Mouse (Mus musculus) megakaryocyte-erythroid progenitor cell, adult 5-6 weeks (primary cell): ENCODE data around the gene Zfp459. TPM values are rescaled to one million over a fixed set of nuclear protein-coding genes. Genes with fewer than 3 reads are reported as not detected.

ENCODE experiments used
- total RNA-seq, 2 experiments: library from RNA; stranded (forward) in 1 of 2; stranded (reverse) in 1 of 2; fragments of 200-1000, 215-1000 nt in 1 of 2; fragments of >200 nt in 1 of 2; fragmentation: Nextera tagmentation in 1 of 2; gene quantifications; 2 replicates each; pipeline ENCODE4 v1.2.3; 2014 to 2017

Gene Zfp459
- total RNA-seq, 2 experiments from 2014 or later = 1.3 to 2.6 TPM

Other genes with a start within 250 kb of the Zfp459 start
- 0.25 and 2.0 TPM in 2 replicates for gene Rsl1, start 248.2 kb downstream of the Zfp459 start, total RNA-seq (2014; fragmentation: Nextera tagmentation)
- 1.8 and 5.6 TPM in 2 replicates for gene Rsl1, start 248.2 kb downstream of the Zfp459 start, total RNA-seq (2017)
- 2.4 and 2.6 TPM in 2 replicates for gene Zfp455, start 226.9 kb downstream of the Zfp459 start, total RNA-seq (2014; fragmentation: Nextera tagmentation)
- 0.38 and 2.4 TPM in 2 replicates for gene Zfp455, start 226.9 kb downstream of the Zfp459 start, total RNA-seq (2017)
- gene Zfp458, start 143.0 kb downstream of the Zfp459 start, total RNA-seq (2014; fragmentation: Nextera tagmentation) = 4.6 and 9.0 TPM in 2 replicates
- gene Zfp458, start 143.0 kb downstream of the Zfp459 start, total RNA-seq (2017) = 3.1 and 4.4 TPM in 2 replicates
- 2.5 and 4.3 TPM in 2 replicates for gene Zfp457, start 114.9 kb downstream of the Zfp459 start, total RNA-seq (2014; fragmentation: Nextera tagmentation)
- 1.0 TPM in 1 of 2 replicates, not detected in the other for gene Zfp457, start 114.9 kb downstream of the Zfp459 start, total RNA-seq (2017)
- gene Zfp595, start 88.8 kb downstream of the Zfp459 start, total RNA-seq (2014; fragmentation: Nextera tagmentation) = 5.2 and 11.6 TPM in 2 replicates
- gene Zfp595, start 88.8 kb downstream of the Zfp459 start, total RNA-seq (2017) = 4.9 and 8.2 TPM in 2 replicates
- gene Gm28044, start 60.9 kb downstream of the Zfp459 start, total RNA-seq (2014; fragmentation: Nextera tagmentation) = 6.6 and 13.8 TPM in 2 replicates
- gene Gm28044, start 60.9 kb downstream of the Zfp459 start, total RNA-seq (2017) = 3.5 TPM in 1 of 2 replicates, not detected in the other
- 6.1 and 7.5 TPM in 2 replicates for gene Zfp953, start 60.8 kb downstream of the Zfp459 start, total RNA-seq (2014; fragmentation: Nextera tagmentation)
- 6.3 and 10.5 TPM in 2 replicates for gene Zfp953, start 60.8 kb downstream of the Zfp459 start, total RNA-seq (2017)
- 0.66 TPM in 1 of 2 replicates, not detected in the other for gene Gm28041, start 45.7 kb downstream of the Zfp459 start, total RNA-seq (2014; fragmentation: Nextera tagmentation)
- gene Gm28041, start 45.7 kb downstream of the Zfp459 start, total RNA-seq (2017) = 2.3 TPM in 1 of 2 replicates, not detected in the other
- gene Zfp456, start 45.6 kb downstream of the Zfp459 start, total RNA-seq (2014; fragmentation: Nextera tagmentation) = 2.4 and 2.6 TPM in 2 replicates
- 1.7 and 3.7 TPM in 2 replicates for gene Zfp456, start 45.6 kb downstream of the Zfp459 start, total RNA-seq (2017)
- gene Zfp429, start 21.6 kb downstream of the Zfp459 start, total RNA-seq (2014; fragmentation: Nextera tagmentation) = 4.3 and 6.2 TPM in 2 replicates
- 10.5 and 11.5 TPM in 2 replicates for gene Zfp429, start 21.6 kb downstream of the Zfp459 start, total RNA-seq (2017)
- gene Zfp874a, start 30.2 kb upstream of the Zfp459 start, total RNA-seq (2014; fragmentation: Nextera tagmentation) = 8.7 and 14.3 TPM in 2 replicates
- 13.7 and 21.8 TPM in 2 replicates for gene Zfp874a, start 30.2 kb upstream of the Zfp459 start, total RNA-seq (2017)
- gene Zfp874b, start 62.8 kb upstream of the Zfp459 start, total RNA-seq (2014; fragmentation: Nextera tagmentation) = 4.5 and 13.3 TPM in 2 replicates
- gene Zfp874b, start 62.8 kb upstream of the Zfp459 start, total RNA-seq (2017) = 7.6 and 9.2 TPM in 2 replicates
- 3.3 and 4.6 TPM in 2 replicates for gene Zfp58, start 79.1 kb upstream of the Zfp459 start, total RNA-seq (2014; fragmentation: Nextera tagmentation)
- 5.5 and 12.6 TPM in 2 replicates for gene Zfp58, start 79.1 kb upstream of the Zfp459 start, total RNA-seq (2017)
- not detected in 2 replicates for gene Gm26965, start 104.7 kb upstream of the Zfp459 start, total RNA-seq (2014; fragmentation: Nextera tagmentation)
- gene Gm26965, start 104.7 kb upstream of the Zfp459 start, total RNA-seq (2017) = not detected in 2 replicates
- 13.6 and 18.1 TPM in 2 replicates for gene Zfp87, start 104.8 kb upstream of the Zfp459 start, total RNA-seq (2014; fragmentation: Nextera tagmentation)
- 14.1 and 14.7 TPM in 2 replicates for gene Zfp87, start 104.8 kb upstream of the Zfp459 start, total RNA-seq (2017)
- 7.8 and 9.6 TPM in 2 replicates for gene Zfp748, start 132.4 kb upstream of the Zfp459 start, total RNA-seq (2014; fragmentation: Nextera tagmentation)
- 9.4 and 11.8 TPM in 2 replicates for gene Zfp748, start 132.4 kb upstream of the Zfp459 start, total RNA-seq (2017)
- gene Zfp729b, start 188.3 kb upstream of the Zfp459 start, total RNA-seq (2014; fragmentation: Nextera tagmentation) = 9.6 and 13.3 TPM in 2 replicates
- gene Zfp729b, start 188.3 kb upstream of the Zfp459 start, total RNA-seq (2017) = 11.7 and 17.0 TPM in 2 replicates
- not detected in 2 replicates for gene Gm49345, start 216.4 kb upstream of the Zfp459 start, total RNA-seq (2014; fragmentation: Nextera tagmentation)
- 3.5 TPM in 1 of 2 replicates, not detected in the other for gene Gm49345, start 216.4 kb upstream of the Zfp459 start, total RNA-seq (2017)
- 5.4 and 6.7 TPM in 2 replicates for gene Zfp729a, start 216.4 kb upstream of the Zfp459 start, total RNA-seq (2014; fragmentation: Nextera tagmentation)
- gene Zfp729a, start 216.4 kb upstream of the Zfp459 start, total RNA-seq (2017) = 5.3 and 12.8 TPM in 2 replicates